Mouse (Mus musculus) spleen, adult 2 months (tissue): ENCODE measurements around the gene Gm6367. TPM values are rescaled to one million over a fixed set of nuclear protein-coding genes. Genes with fewer than 3 reads are reported as not detected.
"Not testable (repeated sequence)": the region's sequence is repeated elsewhere in the genome, so short reads cannot be mapped to it uniquely, and the experiment has no call there.

ENCODE experiments used
- DNase-seq, 2 experiments: peaks; one replicate each; pipeline versions ENCODE4 v3.0.0 to v3.0.0-alpha.2; 2012 to 2021; ENCODE audit warnings: low spot score in 2 of 2, low read depth in 1 of 2
- H3K27ac ChIP-seq: fragments of 200-500 bp; 2 replicates; pipeline ENCODE4 v1.5.1; 2012; ENCODE audit warnings: low read length, inconsistent platforms; ENCODE audit not compliant: insufficient read depth
- H3K27me3 ChIP-seq: fragments of 200-500 bp; 2 replicates; pipeline ENCODE4 v1.6.1; 2012; ENCODE audit warnings: mild to moderate bottlenecking, moderate library complexity, low read length, inconsistent platforms; ENCODE audit not compliant: control insufficient read depth, insufficient read depth
- H3K36me3 ChIP-seq: fragments of 200-500 bp; 2 replicates; pipeline ENCODE4 v1.6.1; 2012; ENCODE audit warnings: mild to moderate bottlenecking, low read length, inconsistent platforms; ENCODE audit not compliant: control insufficient read depth, insufficient read depth
- H3K4me1 ChIP-seq: fragments of 200-500 bp; 2 replicates; pipeline ENCODE4 v1.6.1; 2011; ENCODE audit warnings: inconsistent platforms; ENCODE audit not compliant: control insufficient read depth, insufficient read depth, insufficient read length
- H3K4me3 ChIP-seq: fragments of 200-500 bp; 2 replicates; pipeline ENCODE4 v1.5.1; 2011; ENCODE audit warnings: mild to moderate bottlenecking, inconsistent platforms; ENCODE audit not compliant: insufficient read depth, insufficient read length; ENCODE audit errors: extremely low read depth
- WGBS: fragments of 180-500 bp; shearing (Covaris S2); methylation state at CpG from one replicate; pipeline ENCODE4 v1.1.7; 2018; 5-methylcytosine and 5-hydroxymethylcytosine counted together
- polyA plus RNA-seq: library from polyadenylated mRNA; depleted of rRNA; stranded (reverse); fragments of >200 nt; gene quantifications from 2 replicates; pipeline ENCODE4 v1.2.3, GENCODE M21; 2012; rRNA removed

Gene Gm6367
- not detected in 2 replicates for polyA plus RNA-seq

DNA sequence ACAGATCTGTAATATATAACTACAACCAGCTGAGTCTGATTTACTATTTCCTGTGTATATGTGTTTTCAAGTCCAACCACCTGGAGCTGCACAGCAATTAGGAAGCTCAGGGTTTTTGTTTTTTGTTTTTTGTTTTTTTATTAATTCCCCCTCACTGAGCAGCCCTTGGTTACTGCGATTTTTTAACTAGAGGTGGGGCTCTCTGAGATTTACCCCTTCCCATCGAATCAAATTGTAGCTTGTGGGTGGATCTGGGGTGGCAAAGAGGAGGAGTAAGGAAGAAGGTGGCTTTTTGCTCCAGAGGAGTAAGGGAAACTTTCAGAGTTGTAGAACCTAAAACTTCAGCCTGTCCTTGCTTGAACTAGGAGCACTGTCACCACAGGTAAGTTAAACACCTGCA lies at the start of gene Gm6367:
Gene Gm6367 (plus strand): TSS at position 301 of the 400 bp plus-strand sequence.
- no CpG with 5 or more reads among the region's 2 CpGs for WGBS
- H3K4me3 ChIP-seq, H3K27me3 ChIP-seq, H3K36me3 ChIP-seq, DNase-seq, H3K27ac ChIP-seq, H3K4me1 ChIP-seq: not testable (repeated sequence)

Other genes starting within 250 kb of the Gm6367 start
- gene Gm3183, start 123.2 kb upstream of the Gm6367 start, polyA plus RNA-seq = not detected in 2 replicates
- gene Gm7942, start 118.3 kb downstream of the Gm6367 start, polyA plus RNA-seq = not detected in 2 replicates
- gene Gm16513, start 194.0 kb downstream of the Gm6367 start, polyA plus RNA-seq = not detected in 2 replicates